Mouse (Mus musculus): ENCODE results near the gene Ppp1r9b.

Gene Ppp1r9b

DNA sequence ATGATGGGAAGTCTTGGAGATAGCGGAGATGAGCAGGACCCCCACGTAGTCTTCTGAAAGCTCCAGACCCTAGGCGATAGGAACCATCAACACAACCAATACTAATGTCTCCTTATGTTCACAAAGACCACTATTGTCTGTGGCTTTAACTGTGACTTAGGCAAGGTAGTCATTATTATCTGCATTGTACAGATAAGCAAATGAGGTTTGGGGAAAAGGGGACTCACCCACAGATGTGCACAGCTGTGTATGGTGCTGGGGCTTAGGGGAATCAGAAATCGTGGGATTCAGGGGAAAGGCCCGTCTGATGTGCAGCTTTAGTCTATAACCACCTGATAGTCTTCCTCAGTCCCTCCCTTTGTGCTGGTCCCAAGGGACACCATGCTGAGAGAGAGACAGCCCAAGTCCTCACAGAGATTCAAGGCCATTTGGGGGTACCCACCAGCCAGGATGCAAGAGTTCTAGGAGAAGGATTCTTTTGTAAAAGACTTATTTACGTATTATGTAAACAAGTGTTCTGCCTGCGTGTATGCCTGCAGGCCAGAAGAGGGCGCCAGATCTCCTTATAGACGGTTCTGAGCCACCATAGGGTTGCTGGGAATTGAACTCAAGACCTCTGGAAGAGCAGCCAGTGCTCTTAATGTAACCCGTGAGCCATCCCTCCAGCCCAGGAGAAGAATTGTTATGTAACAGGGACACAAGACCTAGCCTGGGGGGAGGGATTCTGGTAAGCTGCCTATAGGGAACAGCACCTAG is 31.6 kb downstream of the Ppp1r9b start:
- in situ Hi-C loops (cut with MboI, MseI): no loop called here

DNA sequence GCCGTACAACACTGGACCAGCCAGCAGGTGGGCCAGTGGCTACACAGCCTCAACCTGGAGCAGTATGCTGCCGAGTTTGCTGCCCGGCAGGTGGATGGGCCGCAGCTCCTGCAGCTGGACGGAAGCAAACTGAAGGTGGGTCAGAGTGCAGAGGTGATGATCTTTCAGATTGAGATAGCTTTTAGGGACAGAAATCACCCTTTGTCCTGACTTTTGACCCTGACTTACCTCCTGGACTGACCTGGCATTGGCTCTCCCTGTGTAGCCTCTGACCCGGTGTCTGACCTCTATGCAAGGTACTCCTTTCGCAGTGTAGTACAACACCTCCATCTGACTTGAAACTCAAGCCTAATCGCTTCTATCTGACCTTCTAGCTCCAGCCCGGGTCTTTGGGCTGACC is 32.6 kb downstream of the Ppp1r9b start:
- in situ Hi-C loops (cut with MboI, MseI): no loop called here

DNA sequence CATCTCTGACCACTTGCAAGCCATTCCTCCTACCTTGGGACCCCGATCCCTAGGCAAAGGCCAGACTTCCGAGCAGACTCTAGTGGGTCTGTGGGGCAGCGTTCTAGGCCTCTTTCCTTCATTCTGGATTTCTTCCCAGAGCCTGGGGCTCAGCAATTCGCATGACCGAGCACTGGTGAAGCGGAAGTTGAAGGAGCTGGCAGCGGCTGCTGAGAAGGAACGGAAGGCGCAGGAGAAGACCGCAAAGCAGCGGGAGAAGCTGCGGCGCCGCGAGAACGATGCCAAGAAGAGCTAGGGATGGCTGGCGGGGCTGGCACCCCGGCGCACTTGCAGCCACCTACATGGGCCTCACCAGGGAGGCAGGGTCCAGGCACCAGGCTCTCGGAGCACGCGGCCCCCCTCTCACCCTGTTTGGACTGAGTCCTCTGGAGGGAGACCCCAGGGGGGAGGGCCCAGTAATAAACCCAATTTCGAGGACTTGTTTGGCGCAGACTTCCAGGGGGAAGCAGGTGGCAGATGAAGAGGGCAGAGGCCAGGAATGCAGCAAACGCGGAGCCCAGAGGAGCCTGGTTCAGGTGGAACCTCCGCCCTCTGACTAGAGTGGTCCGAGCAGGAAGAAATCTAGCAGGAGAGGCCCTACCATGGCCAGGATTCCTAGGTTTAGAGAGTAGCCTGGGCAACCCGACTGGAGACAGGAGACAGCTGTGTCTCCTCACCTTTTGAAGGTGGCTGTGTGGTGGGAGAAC is 33.8 kb downstream of the Ppp1r9b start:
- in situ Hi-C loops (cut with MboI, MseI): no loop called here

DNA sequence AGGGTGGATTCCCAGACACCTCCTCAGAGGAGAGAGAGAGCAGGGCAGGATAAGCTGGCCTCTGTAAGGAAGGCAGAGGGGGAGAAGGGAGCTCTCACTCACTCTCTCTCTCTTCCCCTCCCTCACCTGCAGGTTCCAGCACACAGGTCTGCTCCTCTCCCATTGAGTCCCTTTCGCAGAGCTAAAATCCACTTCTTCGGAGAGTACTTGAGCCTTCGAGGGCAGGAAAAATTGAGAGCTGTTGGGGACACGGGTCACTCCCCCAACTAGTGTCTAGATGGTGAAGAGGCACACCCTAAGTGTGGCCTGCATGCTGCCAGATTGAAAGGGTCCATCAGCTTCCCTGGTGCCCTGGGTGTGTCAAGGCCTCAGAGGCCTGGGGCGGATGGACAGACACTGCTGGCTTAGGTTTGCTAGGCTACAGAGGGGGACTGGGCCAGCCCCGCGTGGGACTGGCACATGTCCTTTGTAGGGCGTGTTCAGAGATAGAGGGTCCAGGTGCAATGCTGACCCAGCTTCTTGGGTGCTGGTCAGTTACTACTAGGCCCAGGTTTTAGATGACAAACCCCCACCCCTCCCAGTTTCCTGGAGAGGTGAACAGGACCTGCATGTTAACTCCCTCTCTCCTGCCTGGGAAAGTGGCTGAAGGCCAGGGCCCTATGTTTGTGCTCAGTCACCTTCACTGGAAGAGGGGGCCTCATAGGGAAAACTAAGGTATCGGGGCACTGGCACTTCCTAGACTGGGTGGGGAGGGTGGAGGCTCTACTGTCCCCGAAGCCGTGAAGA is 34.6 kb downstream of the Ppp1r9b start:
- in situ Hi-C loops (cut with MboI, MseI): no loop called here

DNA sequence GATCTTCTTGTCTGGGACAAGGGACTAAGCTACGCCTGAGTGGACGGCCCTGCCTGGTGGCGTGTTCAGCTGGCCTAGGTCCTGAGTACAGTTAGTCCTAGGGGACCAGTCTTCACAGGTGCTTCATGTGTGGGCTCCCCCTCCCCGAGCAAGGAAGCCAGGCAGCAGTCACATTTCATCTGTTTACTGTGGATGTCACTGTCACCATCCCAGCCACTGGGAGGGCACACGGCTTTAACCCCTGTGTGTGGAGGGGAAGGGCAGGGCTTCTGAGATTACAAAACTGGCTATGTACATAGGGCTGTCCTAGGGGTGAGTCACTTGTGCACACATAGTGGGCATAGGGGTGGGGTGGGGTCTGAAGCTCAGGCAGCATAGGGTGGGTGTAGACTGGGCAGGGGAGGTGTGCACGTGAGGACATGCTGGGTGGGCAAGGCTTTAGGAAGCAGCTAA is 35.3 kb downstream of the Ppp1r9b start:
- in situ Hi-C loops (cut with MboI, MseI): no loop called here

DNA sequence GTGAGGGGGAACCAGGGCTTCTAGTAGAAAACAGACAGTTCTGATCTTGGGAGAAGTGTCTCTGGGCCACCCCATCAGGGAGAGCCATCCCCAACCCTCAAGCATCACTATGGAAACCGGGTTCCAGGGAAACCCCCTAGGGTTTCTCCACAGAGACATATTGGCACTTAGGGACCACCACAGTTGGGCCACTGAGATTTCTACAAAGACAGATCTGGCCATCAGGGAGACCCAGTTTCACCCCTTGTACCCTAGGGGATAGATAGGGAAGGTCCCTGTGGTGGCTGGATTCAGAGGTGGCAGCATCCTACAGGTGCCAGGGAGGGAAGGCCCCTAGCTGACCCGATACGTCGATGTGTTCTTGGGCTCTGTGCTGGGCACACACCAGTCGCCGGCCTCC is 36.0 kb downstream of the Ppp1r9b start:
- in situ Hi-C loops (cut with MboI, MseI): no loop called here

DNA sequence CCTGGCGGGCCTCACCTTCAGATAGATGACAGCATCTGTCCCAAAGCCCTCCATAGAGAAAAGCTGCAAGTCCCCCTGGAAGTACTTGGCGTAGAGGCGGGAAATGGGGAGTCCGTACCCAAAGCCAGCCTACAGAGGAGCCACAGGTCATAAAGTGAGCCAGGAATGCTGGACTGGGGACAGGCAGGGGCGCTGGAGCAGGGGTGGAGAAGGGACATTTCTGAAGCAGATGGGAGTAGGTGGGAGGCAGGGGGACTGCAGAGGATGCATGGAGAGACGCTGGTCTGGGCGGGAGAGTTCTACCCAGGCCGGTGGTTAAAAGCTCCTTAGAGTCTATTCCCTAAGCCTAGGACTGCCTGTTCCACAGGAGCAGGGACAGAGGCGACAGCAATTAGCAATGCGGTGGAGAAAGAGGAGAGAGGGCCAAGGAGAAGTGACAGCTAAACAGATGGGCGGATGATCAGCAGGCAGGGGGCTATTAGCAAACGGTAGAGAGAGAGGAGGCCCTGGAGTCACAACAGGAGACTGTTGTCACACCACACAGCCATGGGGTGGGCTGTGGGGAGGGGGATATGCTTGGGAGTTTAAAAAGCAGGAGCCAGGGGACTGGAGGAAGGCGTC is 37.1 kb downstream of the Ppp1r9b start:
- in situ Hi-C loops (cut with MboI, MseI): no loop called here

DNA sequence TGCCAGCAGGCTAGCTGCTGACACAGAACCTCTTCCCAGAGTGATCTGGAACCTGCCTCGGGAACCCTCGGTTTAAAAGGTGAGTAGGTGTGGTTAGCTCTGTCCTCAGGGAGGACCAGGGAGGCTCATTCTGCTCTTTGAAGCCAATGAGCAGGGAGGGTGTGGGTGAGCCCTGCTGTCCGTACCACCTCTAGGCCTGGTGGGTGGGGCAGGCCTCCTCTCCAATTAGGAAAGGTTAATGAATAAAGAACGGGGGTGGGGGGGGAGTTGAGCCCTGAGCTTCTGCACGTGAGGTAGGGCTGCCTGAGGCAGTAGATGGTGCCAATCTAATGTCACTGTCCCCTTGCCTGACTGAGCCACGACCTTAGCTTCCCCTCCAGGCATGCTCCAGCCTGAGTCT is 42.1 kb downstream of the Ppp1r9b start:
- in situ Hi-C loops (cut with MboI, MseI): no loop called here

DNA sequence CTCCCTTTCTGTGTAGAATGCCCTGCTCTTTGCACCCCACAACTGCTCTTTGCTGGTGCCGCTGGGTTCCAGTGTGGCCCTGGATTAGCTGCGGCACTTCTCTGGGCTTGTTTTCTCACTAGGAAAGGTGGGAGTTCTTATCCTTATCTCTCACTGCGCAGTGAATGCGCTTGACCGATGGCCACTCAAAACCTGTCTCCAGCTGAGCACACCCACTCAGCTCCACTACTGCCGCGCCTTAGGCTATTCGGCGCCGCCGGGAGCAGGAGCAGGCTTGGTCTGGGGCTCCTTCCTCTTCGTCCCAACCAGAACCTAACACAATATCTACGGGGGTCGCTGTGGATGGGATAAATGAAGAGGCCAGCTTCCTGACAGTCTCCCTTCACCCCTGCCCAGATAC is 42.8 kb downstream of the Ppp1r9b start:
- in situ Hi-C loops (cut with MboI, MseI): no loop called here

DNA sequence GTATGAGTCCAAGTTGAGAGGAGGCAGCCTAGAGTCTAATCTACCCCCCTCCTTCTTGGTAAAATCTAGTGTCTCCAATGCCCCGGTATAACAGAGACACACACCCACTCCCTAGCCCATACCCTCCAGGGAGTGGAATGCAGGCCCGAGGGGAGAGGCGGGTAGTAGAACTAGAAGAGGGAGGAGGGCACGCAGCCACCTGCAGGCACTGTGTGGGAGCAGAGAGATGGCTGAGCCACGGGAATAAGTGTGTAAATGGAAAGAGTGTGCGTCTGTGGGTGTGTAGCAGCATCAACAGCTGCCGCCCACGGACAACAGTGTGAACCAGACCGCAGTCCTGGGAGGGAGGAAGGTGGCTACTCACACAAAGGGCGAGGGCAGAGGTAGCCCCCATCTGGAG is 44.1 kb downstream of the Ppp1r9b start:
- in situ Hi-C loops (cut with MboI, MseI): no loop called here

DNA sequence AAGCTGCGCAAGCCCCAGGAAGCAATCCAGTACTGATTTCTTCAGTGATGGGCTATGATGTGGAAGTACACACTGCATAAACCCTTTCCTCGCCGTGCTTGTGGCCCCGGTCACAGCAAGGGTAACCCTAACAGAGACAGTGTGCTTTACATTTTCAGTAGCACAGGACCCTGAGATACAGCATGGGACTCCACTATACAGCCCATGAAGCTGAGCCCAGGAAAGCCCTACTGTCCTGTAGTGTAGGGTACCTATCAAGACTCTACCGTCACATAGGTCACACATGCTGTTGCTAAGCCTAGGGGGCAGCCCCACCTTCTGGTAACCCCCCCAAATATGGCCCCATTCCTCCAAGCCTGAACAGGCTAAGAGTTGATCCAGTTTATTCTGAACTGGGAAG is 45.7 kb downstream of the Ppp1r9b start:
- in situ Hi-C loops (cut with MboI, MseI): no loop called here

DNA sequence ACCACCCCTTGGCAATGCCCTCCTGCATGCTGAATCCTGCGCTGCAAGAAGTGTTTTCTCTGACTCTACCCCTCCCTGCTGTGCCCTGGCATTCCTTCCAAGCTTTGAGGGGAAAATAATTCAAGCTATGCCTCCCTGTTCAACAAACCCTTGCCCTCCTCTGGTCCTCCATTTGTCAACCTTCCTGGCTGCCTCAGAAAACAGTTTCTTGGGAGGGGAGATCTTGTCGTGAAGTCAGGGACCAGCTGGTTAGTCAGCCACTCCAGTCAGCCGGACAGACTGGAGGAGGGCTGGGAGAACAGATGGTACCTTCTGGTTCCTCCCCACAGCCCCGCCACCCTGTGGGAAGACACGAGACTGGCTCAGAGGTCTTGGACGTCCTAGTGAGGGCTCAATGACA is 46.5 kb downstream of the Ppp1r9b start:
- in situ Hi-C loops (cut with MboI, MseI): no loop called here

DNA sequence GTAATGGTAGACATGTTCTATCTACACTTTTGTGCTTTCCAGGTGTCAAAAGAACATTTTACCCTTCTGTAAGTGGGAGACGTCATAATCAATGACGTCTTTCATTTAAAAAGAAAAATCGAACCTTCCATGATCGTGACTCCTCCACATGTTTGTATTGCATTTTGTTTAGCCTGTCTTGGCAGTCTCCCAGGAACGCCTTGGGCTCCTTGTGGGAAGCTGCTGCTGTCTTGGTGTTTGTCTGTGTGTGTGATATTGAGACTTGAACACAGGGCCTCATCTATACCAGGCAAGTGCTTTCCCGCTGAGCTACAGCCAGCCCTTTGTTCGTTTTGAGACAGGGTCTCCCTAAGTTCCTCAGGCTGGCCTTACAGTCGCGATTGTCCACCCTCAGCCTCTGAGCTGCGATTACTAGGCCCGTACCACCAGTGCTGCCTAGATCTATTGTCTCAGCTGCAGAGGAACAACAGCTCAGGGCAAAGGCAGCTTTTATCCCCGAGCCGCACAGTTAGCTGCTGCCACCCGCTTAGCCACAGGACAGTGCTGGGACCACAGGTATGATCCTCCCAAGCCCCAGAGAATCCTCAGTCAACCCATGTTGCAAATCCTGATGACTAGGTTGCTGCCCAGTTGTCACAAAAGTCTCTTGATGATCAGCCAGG is 47.5 kb downstream of the Ppp1r9b start:
- in situ Hi-C loops (cut with MboI, MseI): no loop called here

DNA sequence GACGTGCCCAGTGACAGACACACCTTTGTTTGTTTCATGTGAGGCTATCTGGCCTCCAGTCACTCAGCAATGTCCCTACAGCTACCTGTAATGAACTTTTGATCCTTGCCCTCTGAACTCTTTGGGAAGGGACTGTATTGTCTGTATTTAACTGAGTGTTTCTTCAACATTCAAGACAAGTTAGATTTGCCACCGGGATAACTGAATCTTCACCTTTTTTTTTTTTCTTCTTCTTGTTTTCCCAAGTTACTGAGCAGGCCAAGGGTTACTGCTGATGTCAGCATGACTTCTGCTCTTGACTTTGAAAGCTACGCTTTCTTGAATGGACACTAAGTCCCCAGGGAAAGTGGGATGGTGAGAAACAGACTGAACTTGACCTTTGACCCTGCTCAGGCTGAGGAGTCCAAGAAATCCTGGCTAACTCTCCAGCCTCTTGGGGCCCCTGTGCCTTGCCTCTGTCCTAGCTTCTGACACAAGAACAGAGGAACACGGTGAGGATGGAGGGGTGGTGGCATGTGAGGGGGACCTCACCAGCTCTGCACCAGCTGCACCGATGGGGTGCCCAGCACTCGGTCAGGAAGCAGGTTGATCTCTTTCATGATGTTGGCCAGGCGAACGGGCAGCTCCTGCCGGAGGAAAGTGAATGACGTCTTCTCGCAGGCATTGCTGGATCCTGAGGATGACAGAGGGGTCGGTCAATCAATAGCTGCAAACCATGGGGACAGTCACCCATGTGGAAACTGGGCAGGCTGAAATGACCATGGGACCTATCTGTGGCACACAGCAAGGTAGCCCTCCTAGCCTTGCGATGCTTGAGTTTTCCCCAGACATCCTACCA is 48.2 kb downstream of the Ppp1r9b start:
- in situ Hi-C loops (cut with MboI, MseI): no loop called here

DNA sequence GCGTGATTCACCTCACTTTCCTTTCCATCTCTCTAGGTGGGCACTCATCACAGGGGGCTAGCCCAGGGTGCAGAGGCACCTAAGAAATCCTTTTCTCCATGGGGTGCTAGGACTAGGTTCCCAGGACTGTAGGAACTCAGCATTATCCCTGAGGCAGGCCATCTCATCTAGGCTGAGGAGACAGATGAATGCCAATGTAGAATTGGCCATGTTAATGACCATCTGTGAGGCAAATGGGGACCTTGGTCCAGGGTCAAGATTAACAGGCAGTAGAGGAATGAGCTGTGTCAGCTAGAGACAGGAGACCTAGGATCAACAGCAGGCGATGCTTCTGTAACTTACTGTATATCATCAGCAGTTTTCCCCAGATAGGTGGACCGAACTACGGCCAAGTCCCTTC is 48.9 kb downstream of the Ppp1r9b start:
- in situ Hi-C loops (cut with MboI, MseI): no loop called here

DNA sequence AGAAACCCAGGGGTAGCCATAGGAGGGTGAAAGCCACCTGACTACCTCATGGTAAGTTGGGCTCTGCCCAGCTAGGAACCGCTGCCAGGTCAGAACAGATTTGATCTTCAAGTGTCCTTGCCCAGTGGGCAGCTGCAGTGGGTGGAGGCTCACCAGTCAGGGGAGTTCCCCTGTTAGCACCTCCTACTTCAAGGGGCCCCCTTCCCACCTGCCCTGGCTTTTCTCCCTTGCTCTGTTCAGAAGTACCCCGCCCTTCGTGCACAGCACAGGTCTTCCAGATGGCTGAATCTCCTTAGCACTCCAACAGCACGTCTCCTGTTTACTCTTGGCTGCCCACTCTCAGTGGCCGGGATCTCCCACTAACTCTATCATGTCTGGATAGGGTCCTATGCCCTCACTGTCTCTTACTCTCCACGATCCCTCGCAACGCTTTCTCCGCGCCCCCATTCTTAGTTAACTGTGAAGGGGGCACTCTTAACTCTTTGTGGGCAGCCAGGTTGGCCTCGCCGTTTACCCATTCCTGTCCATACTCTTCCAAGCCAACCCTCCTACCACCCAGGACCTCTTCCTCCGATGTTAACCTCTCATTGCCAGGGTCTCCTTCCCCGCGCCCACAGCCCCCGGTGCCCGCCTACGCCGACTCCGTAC is 49.8 kb downstream of the Ppp1r9b start:
- in situ Hi-C loops (cut with MboI, MseI): no loop called here

DNA sequence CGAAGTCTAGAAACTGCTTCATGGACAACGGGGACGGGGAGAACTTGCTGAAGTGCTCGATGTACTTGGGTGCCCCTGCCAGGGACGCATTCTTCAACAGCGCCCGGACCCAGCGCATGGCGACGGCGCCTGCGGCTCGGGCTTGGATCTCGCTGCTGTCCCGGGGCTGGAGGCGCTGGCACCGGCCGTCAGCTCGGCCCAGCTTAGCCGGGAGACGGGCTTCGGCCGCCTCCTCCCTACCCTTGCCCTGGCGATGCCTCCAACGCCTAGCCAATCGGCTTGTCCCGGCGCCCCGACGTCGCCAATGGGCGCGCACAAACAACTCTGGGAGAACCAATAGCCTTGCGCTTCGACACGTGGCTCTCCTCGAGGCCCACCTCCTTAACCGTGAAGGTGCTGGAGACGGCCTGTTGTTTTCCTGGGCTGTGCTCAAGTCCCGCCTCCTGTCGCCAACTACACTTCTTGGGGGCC is 50.3 kb downstream of the Ppp1r9b start, which contains the start of gene Pdk2:
Gene Pdk2 (minus strand): TSS at position 216 of the 471 bp plus-strand sequence.
- in situ Hi-C loops (cut with MboI, MseI): no loop called here

DNA sequence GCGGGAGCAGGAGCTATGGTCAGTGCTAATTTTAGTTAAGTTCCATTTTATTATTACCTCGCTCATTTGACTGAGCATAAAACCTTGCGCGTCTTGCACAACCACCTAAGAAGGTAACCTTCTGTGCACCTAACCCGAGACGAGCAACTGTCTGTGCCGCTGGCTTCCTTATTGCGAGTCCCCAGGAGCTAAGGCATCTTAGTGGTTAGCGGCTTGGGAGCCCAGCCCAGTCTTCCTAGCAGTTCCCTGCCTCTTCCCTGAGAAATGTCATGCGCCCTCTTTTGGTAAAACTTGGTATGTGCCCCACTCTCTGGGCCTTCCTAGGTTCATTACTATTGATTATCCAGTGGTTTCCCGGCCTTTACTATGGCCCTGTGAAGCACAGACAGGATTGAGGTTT is 51.3 kb downstream of the Ppp1r9b start:
- in situ Hi-C loops (cut with MboI, MseI): no loop called here

DNA sequence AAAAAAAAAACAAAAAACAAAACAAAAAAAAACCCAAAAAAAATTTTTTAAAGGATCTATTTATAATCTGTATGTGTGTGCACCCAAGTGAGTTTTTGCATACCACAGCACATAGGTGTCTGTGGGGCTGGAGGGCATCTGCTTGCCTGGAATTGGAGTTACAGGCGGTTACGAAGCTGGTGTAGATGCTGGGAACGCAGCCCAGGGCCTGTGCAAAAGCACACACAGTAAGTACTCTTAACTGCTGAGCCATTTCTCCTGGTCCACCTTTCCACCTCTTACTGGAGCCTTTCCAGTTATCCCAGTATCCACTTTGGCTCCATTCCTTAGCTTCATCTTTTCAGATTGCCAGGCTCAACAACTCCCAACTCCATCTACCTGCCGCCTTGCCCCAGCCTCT is 52.2 kb downstream of the Ppp1r9b start:
- in situ Hi-C loops (cut with MboI, MseI): no loop called here

DNA sequence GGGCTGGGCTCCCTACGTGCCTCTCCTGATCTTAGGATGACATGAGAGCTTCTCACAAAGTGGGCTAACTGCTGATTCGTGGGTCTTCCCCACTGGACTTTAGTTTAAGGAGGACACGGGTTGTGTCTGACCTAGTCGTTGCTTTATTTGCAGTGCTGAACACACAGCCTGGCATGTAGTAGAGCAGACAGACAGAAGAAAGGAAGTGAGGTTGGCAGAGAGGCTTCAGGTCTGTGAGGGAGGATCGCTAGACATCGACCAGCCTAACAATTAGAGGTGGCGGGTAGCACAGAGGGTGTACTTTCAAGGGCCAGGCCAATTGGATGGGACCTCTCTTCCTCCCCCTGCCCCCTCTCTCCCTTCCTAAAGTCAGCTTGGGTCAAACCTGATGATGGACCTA is 52.8 kb downstream of the Ppp1r9b start:
- in situ Hi-C loops (cut with MboI, MseI): no loop called here
